Mouse (Mus musculus) CD4-positive helper T cell, adult 2 months (primary cell): ENCODE data around the gene Anxa9.

ENCODE experiments used
- DNase-seq: peaks from one replicate; pipeline ENCODE4 v3.0.0-alpha.2; 2012; ENCODE audit warnings: low read depth, missing footprints, low spot score

Gene Anxa9

GRCm38 (mm10) chr3:95247660-95248336 is 59.2 kb downstream of the Anxa9 start:
- DNase-seq, result no peak

GRCm38 (mm10) chr3:95246465-95247231 is 60.3 kb downstream of the Anxa9 start:
- DNase-seq, result no peak
